Mouse (Mus musculus) spleen, adult 2 months (tissue): ENCODE data around the gene Brd2.

Experiments
- CTCF ChIP-seq: fragments of 200-500 bp; IDR thresholded peaks from 2 replicates; pipeline ENCODE4 v1.5.1; 2011; ENCODE audit warnings: mild to moderate bottlenecking, inconsistent platforms; ENCODE audit not compliant: insufficient read depth, insufficient read length, insufficient replicate concordance; ENCODE audit errors: extremely low read depth
- POLR2A ChIP-seq: fragments of 200-500 bp; IDR thresholded peaks from 2 replicates; pipeline ENCODE4 v1.6.1; 2011; ENCODE audit warnings: low read depth, low read length, inconsistent platforms

GRCm38 (mm10) chr17:34120814-34121171 is 1.6 kb downstream of the Brd2 start:
- TF ChIP-seq CTCF = no peak
- TF ChIP-seq POLR2A = no peak
